Mouse (Mus musculus) CH12.LX (cell line): ENCODE results near the gene Mogat2. TPM values are rescaled to one million over a fixed set of nuclear protein-coding genes. Genes with fewer than 3 reads are reported as not detected.

Source experiments
- DNase-seq: peaks from one replicate; pipeline ENCODE4 v3.0.0-alpha.2; 2013; ENCODE audit errors: extremely low read depth
- H3K27ac ChIP-seq: 2 replicates; pipeline ENCODE4 v1.5.1; 2012; ENCODE audit warnings: low read depth, mild to moderate bottlenecking, control low read depth, moderate library complexity; ENCODE audit not compliant: insufficient read depth
- H3K27me3 ChIP-seq: replicated peaks from 2 replicates; pipeline ENCODE3; 2012; ENCODE audit warnings: inconsistent platforms
- H3K36me3 ChIP-seq, 2 experiments: replicated peaks in 1 of 2; 2 replicates each; pipeline versions ENCODE3 to v1.6.1; 2012; ENCODE audit warnings: inconsistent platforms in 1 of 2, low read length in 1 of 2, mild to moderate bottlenecking in 1 of 2, mixed read lengths in 1 of 2, moderate library complexity in 1 of 2; ENCODE audit not compliant: control insufficient read depth in 1 of 2, insufficient read depth in 1 of 2
- H3K4me1 ChIP-seq, 2 experiments: 2 replicates each; pipeline ENCODE4 v1.6.1; 2012; ENCODE audit warnings: inconsistent platforms in 1 of 2, moderate library complexity in 1 of 2; ENCODE audit not compliant: insufficient read depth in 2 of 2, control insufficient read depth in 1 of 2
- H3K4me2 ChIP-seq: 2 replicates; pipeline ENCODE4 v1.6.1; 2012; ENCODE audit warnings: low read depth, mild to moderate bottlenecking, control low read depth; ENCODE audit not compliant: poor library complexity, insufficient read depth, severe bottlenecking
- H3K4me3 ChIP-seq, 3 experiments: fragments of 150-350 bp in 1 of 3; sonication (generic) in 1 of 3; replicated peaks in 1 of 3; 2 replicates each; pipeline versions ENCODE3 to v1.5.1; 2011 to 2012; ENCODE audit warnings: low read depth in 2 of 3, low read length in 2 of 3, mild to moderate bottlenecking in 2 of 3, moderate library complexity in 2 of 3, control low read depth in 1 of 3, improper control_type of control experiment in 1 of 3, inconsistent platforms in 1 of 3, mixed read lengths in 1 of 3; ENCODE audit not compliant: poor library complexity in 1 of 3
- H3K79me2 ChIP-seq: replicated peaks from 2 replicates; pipeline ENCODE4 v1.6.1; 2012; ENCODE audit warnings: mild to moderate bottlenecking, moderate library complexity; ENCODE audit not compliant: control insufficient read depth, poor library complexity, insufficient read depth, severe bottlenecking; ENCODE audit errors: extremely low read depth
- H3K9ac ChIP-seq: 2 replicates; pipeline ENCODE4 v1.6.1; 2012; ENCODE audit warnings: low read depth, mild to moderate bottlenecking, control low read depth, moderate library complexity; ENCODE audit not compliant: insufficient read depth
- H3K9me3 ChIP-seq: replicated peaks from 2 replicates; pipeline ENCODE3; 2012; ENCODE audit warnings: low read length, inconsistent platforms, mixed read lengths
- BHLHE40 ChIP-seq: IDR thresholded peaks from 2 replicates; pipeline ENCODE4 v1.6.1; 2011; ENCODE audit warnings: mild to moderate bottlenecking, low read depth, low read length, improper control_type of control experiment
- CHD1 ChIP-seq: IDR thresholded peaks from 2 replicates; pipeline ENCODE4 v1.6.1; 2012; ENCODE audit warnings: low read depth, low read length, improper control_type of control experiment, inconsistent platforms
- E2F4 ChIP-seq: IDR thresholded peaks from 2 replicates; pipeline ENCODE4 v1.6.1; 2011; ENCODE audit warnings: low read depth, low read length, improper control_type of control experiment; ENCODE audit not compliant: insufficient replicate concordance
- EP300 ChIP-seq: IDR thresholded peaks from 2 replicates; pipeline ENCODE4 v1.6.1; 2011; ENCODE audit warnings: low read length, improper control_type of control experiment
- HCFC1 ChIP-seq: IDR thresholded peaks from 2 replicates; pipeline ENCODE4 v1.6.1; 2012; ENCODE audit warnings: low read depth, mild to moderate bottlenecking, inconsistent platforms, low read length, improper control_type of control experiment
- IRF4 ChIP-seq: IDR thresholded peaks from 2 replicates; pipeline ENCODE4 v1.6.1; 2014; ENCODE audit warnings: low read depth, mild to moderate bottlenecking, inconsistent platforms, low read length, improper control_type of control experiment
- JUN ChIP-seq: IDR thresholded peaks from 2 replicates; pipeline ENCODE4 v1.6.1; 2011; ENCODE audit warnings: low read depth, mild to moderate bottlenecking, low read length, improper control_type of control experiment, moderate library complexity; ENCODE audit not compliant: insufficient read depth
- KAT2A ChIP-seq: IDR thresholded peaks from 2 replicates; pipeline ENCODE4 v1.6.1; 2012; ENCODE audit warnings: low read length, improper control_type of control experiment, inconsistent platforms; ENCODE audit not compliant: insufficient replicate concordance
- MAFK ChIP-seq: IDR thresholded peaks from 2 replicates; pipeline ENCODE4 v1.6.1; 2011; ENCODE audit warnings: low read length, improper control_type of control experiment; ENCODE audit not compliant: insufficient replicate concordance
- MAX ChIP-seq: IDR thresholded peaks from 2 replicates; pipeline ENCODE4 v1.6.1; 2011; ENCODE audit warnings: low read length, improper control_type of control experiment
- MAZ ChIP-seq: IDR thresholded peaks from 2 replicates; pipeline ENCODE4 v1.6.1; 2012; ENCODE audit warnings: low read depth, mild to moderate bottlenecking, inconsistent platforms, low read length, improper control_type of control experiment, moderate library complexity
- MEF2A ChIP-seq: IDR thresholded peaks from 2 replicates; pipeline ENCODE4 v1.6.1; 2014; ENCODE audit warnings: low read depth, mild to moderate bottlenecking, inconsistent platforms, low read length, improper control_type of control experiment, borderline replicate concordance
- NRF1 ChIP-seq: IDR thresholded peaks from 2 replicates; pipeline ENCODE4 v1.6.1; 2014; ENCODE audit warnings: low read depth, mild to moderate bottlenecking, inconsistent platforms, low read length, improper control_type of control experiment, moderate library complexity
- PAX5 ChIP-seq: IDR thresholded peaks from 2 replicates; pipeline ENCODE4 v1.6.1; 2012; ENCODE audit warnings: low read length, inconsistent platforms, mixed read lengths
- RCOR1 ChIP-seq: conservative IDR thresholded peaks from 2 replicates; pipeline ENCODE4 v1.6.1; 2012; ENCODE audit warnings: low read depth, mild to moderate bottlenecking, inconsistent platforms, low read length, improper control_type of control experiment
- SIN3A ChIP-seq: IDR thresholded peaks from 2 replicates; pipeline ENCODE4 v1.6.1; 2012; ENCODE audit warnings: low read length, improper control_type of control experiment, inconsistent platforms
- TBP ChIP-seq: conservative IDR thresholded peaks from 2 replicates; pipeline ENCODE4 v1.6.1; 2011; ENCODE audit warnings: low read depth, low read length, improper control_type of control experiment
- TCF12 ChIP-seq: IDR thresholded peaks from 2 replicates; pipeline ENCODE4 v1.6.1; 2014; ENCODE audit warnings: low read depth, mild to moderate bottlenecking, inconsistent platforms, low read length, improper control_type of control experiment
- UBTF ChIP-seq: IDR thresholded peaks from 2 replicates; pipeline ENCODE4 v1.6.1; 2012; ENCODE audit warnings: low read depth, mild to moderate bottlenecking, inconsistent platforms, low read length, improper control_type of control experiment, moderate library complexity
- ZC3H11A ChIP-seq: IDR thresholded peaks from 2 replicates; pipeline ENCODE4 v1.6.1; 2012; ENCODE audit warnings: low read depth, mild to moderate bottlenecking, inconsistent platforms, low read length, improper control_type of control experiment
- ZNF384 ChIP-seq: IDR thresholded peaks from 2 replicates; pipeline ENCODE4 v1.6.1; 2012; ENCODE audit warnings: low read depth, low read length, improper control_type of control experiment, inconsistent platforms
- dilution Hi-C: fragments of 300-500 bp; cut with MboI; formaldehyde crosslinking; loops from 2 replicates; pipeline ENCODE4 v1.14.3; 2020; ENCODE audit warnings: low sequenced_read_pairs; ENCODE audit not compliant: extremely low pct_unique_long_range_greater_than_20kb, extremely low pct_ligation_motif_present
- in situ Hi-C: fragments of 300-500 bp; cut with MboI; formaldehyde crosslinking; loops from 3 replicates; pipeline ENCODE4 v1.14.3; 2019; ENCODE audit warnings: low sequenced_read_pairs, low pct_ligation_motif_present, low pct_unique_long_range_greater_than_20kb, mixed read lengths
- polyA plus RNA-seq: library from polyadenylated mRNA; unstranded; fragments of >175 nt; gene quantifications from 2 replicates; pipeline ENCODE4 v1.2.1, GENCODE M21; 2012; ENCODE audit warnings: low read depth; ENCODE audit not compliant: insufficient read length
- total RNA-seq, 2 experiments: library from RNA; depleted of rRNA; stranded (reverse); fragments of 300-350 nt in 1 of 2; fragments of >200 nt in 1 of 2; gene quantifications; 2 replicates each; pipeline ENCODE4 v1.2.3; 2012 to 2014

Gene Mogat2
- total and polyA plus RNA-seq, 3 experiments, result not detected

DNA sequence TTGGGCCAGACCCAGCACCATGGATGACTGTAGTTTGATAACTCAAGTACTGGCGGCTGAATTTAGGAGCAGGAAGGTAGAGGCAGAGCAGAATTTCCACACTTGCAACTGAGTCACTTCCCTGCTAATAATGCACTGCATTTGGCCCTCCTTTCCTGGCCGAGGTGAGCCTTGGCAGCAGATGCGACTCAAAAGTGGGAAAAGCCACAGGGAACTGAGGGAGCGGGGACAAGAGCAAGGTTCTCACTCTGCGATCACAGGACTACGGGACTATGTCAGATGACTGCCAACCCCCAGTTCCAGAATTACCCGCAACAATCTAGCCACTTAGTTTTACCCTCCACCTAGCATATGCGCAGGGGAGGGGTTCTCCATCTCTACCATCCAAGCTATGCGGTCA lies 59.1 kb downstream of the Mogat2 start:
- H3K79me2 ChIP-seq, result no peaks in the 10 kb centered on the region
- no peak overlapping the region for H3K4me2 ChIP-seq
- H3K4me3 ChIP-seq, result no peak overlapping the region
- peaks cover 5 to 26% of the 10 kb centered on the region in 2 experiments for H3K4me1 ChIP-seq
- H3K36me3 ChIP-seq, result no peaks in the 10 kb centered on the region
- dilution Hi-C loops (no loop called here), in situ Hi-C loops (no loop called here)
- TF ChIP-seq UBTF, result no peak
- TF ChIP-seq E2F4, result no peak
- TF ChIP-seq HCFC1, result no peak
- TF ChIP-seq TCF12, result no peak
- TF ChIP-seq IRF4, result no peak
- no peak for TF ChIP-seq ZC3H11A
- TF ChIP-seq NRF1, result no peak
- TF ChIP-seq EP300, result no peak
- no peak for TF ChIP-seq MAFK
- no peak for TF ChIP-seq ZNF384
- TF ChIP-seq CHD1, result no peak
- TF ChIP-seq SIN3A, result no peak
- no peak for TF ChIP-seq KAT2A
- TF ChIP-seq MAX, result no peak
- TF ChIP-seq RCOR1, result no peak
- no peak for TF ChIP-seq MEF2A
- no peak for TF ChIP-seq TBP
- no peak for TF ChIP-seq MAZ
- TF ChIP-seq BHLHE40, result no peak
- H3K9ac ChIP-seq, result no peak overlapping the region
- H3K27me3 ChIP-seq, result peaks cover 46% of the 10 kb centered on the region
- no peak for DNase-seq
- H3K27ac ChIP-seq, result no peak overlapping the region
- no peaks in the 10 kb centered on the region for H3K9me3 ChIP-seq

DNA sequence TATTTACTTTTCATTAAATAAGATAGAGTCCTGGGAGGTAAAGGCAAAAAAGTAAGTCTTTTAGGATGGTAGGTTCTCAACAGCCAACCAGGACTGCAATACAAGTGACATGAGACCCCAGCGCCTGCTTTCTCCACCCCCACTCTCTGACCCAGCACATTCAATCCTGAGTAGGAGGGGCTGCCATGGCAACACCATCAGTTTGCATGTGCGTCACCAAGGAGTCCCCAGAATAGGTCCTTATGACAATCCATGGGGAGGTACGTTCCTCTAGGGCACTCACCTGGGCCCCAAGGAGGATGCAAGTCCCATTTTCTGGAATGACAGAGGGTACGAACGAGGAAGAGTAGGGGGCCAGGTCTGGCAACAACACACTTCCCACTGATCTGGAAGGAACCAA lies 61.0 kb downstream of the Mogat2 start:
- Histone ChIP-seq H3K4me2 (no peak overlapping the region), H3K27ac (no peak overlapping the region), H3K9me3 (no peaks in the 10 kb centered on the region), H3K27me3 (peaks cover 36% of the 10 kb centered on the region), H3K4me1 (peaks cover 3 to 15% of the 10 kb centered on the region in 2 experiments), H3K9ac (no peak overlapping the region), H3K4me3 (no peak overlapping the region), H3K36me3 (no peaks in the 10 kb centered on the region), H3K79me2 (no peaks in the 10 kb centered on the region)
- dilution Hi-C loops (no loop called here), in situ Hi-C loops (no loop called here)
- no peak for DNase-seq
- TF ChIP-seq RCOR1 (no peak), KAT2A (no peak), UBTF (no peak), NRF1 (no peak), JUN (no peak), E2F4 (no peak), PAX5 (no peak)
